Mouse (Mus musculus) embryo, embryonic 9.5 days (tissue): ENCODE measurements at regions not wholly inside any gene's neighbourhood (a gene's known extent, or its start where the extent isn't known, plus 50 kb on each side); places are given as distances from the start of the nearest gene placed in this dataset.

Source experiments
- DNase-seq: peaks from one replicate; pipeline ENCODE4 v3.0.0-alpha.2; 2017; ENCODE audit errors: extremely low spot score

- DNase-seq, result no peak
Measured at GRCm38 (mm10) chr4:140463296-140463695, 202.5 kb downstream of the Arhgef10l start.

- no peak for DNase-seq
Measured at GRCm38 (mm10) chr4:140461317-140461716, 204.5 kb downstream of the Arhgef10l start.

- DNase-seq, result no peak
Measured at GRCm38 (mm10) chr4:140449062-140449461, 202.5 kb upstream of the Igsf21 start.

GRCm38 (mm10) chr4:140446455-140446854 lies 199.9 kb upstream of the Igsf21 start:
- no peak for DNase-seq

- no peak for DNase-seq
Measured at GRCm38 (mm10) chr4:140445931-140446330, 199.3 kb upstream of the Igsf21 start.

GRCm38 (mm10) chr4:140443221-140443620 lies 196.6 kb upstream of the Igsf21 start:
- no peak for DNase-seq

GRCm38 (mm10) chr4:140441805-140442204 lies 195.2 kb upstream of the Igsf21 start:
- no peak for DNase-seq

- peak; percentile 67 for DNase-seq
Measured at GRCm38 (mm10) chr4:140439856-140440255, 193.3 kb upstream of the Igsf21 start.

GRCm38 (mm10) chr4:140436030-140436429 lies 189.4 kb upstream of the Igsf21 start:
- DNase-seq, result no peak

GRCm38 (mm10) chr4:140433744-140434542 lies 187.4 kb upstream of the Igsf21 start:
- no peak for DNase-seq

GRCm38 (mm10) chr4:140432101-140432500 lies 185.5 kb upstream of the Igsf21 start:
- no peak for DNase-seq

- no peak for DNase-seq
Measured at GRCm38 (mm10) chr4:140427039-140427438, 180.5 kb upstream of the Igsf21 start.

- DNase-seq, result no peak
Measured at GRCm38 (mm10) chr4:140423791-140424190, 177.2 kb upstream of the Igsf21 start.

- DNase-seq, result no peak
Measured at GRCm38 (mm10) chr4:140421926-140422585, 175.5 kb upstream of the Igsf21 start.

- peak; percentile 17 for DNase-seq
Measured at GRCm38 (mm10) chr4:140419720-140420412, 173.3 kb upstream of the Igsf21 start.

- DNase-seq, result no peak
Measured at GRCm38 (mm10) chr4:140412312-140412930, 165.8 kb upstream of the Igsf21 start.

- no peak for DNase-seq
Measured at GRCm38 (mm10) chr4:140408446-140408845, 161.9 kb upstream of the Igsf21 start.

GRCm38 (mm10) chr4:140406913-140407312 lies 160.3 kb upstream of the Igsf21 start:
- DNase-seq, result no peak

- DNase-seq, result peak; percentile 77
Measured at GRCm38 (mm10) chr4:140405993-140406881, 159.7 kb upstream of the Igsf21 start.

GRCm38 (mm10) chr4:140405427-140405826 lies 158.8 kb upstream of the Igsf21 start:
- no peak for DNase-seq

GRCm38 (mm10) chr4:140403128-140403527 lies 156.5 kb upstream of the Igsf21 start:
- DNase-seq, result no peak
